Mouse (Mus musculus): Measurements from ENCODE around the gene Gfra1. TPM values are rescaled to one million over a fixed set of nuclear protein-coding genes. Genes with fewer than 3 reads are reported as not detected.

Gene Gfra1
- total and polyA plus RNA-seq, 3 experiments, result not detected

DNA sequence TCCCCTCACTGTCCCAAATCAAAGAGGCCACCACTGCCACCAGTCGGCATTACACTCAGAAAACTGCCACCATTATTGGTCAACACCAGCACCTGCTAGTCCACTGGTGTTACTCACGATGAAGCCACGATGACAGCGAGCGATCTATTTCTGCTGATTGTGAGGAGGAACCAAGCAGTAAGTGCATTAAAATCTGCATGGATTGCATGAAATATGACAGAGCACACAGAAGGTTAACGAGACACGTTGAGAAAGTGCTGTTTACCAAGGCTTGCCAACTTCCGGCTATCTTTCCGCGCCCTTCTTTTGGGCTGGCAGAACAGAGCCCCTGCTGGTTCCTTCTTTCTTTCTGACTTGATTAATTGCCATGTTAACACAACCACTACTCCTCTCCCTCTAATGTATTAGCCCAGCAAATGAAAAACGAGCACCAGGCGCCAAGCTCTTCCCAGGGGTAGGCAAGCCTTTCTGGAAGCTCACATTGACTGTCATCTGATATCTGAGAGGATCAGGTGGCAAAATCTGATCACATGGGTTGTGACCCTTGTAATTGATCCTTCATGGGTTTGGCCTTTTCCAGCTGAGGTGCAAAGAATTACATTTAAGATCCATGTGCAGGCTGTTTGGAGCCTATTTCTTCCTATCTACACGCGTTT is 146.0 kb downstream of the Gfra1 start:
- H3K4me1 ChIP-seq (ENCODE audit: control insufficient read depth in 1 of 2, insufficient read depth in 2 of 2), result no peaks in the 10 kb centered on the region
- no peak overlapping the region for H3K27ac ChIP-seq (ENCODE audit: insufficient read depth, low read depth)
- no peaks in the 10 kb centered on the region for H3K79me2 ChIP-seq (replicated peaks; ENCODE audit: control insufficient read depth, extremely low read depth, insufficient read depth, poor library complexity, severe bottlenecking)
- in situ Hi-C loops (cut with MboI; ENCODE audit: low pct_ligation_motif_present, low pct_unique_long_range_greater_than_20kb, low sequenced_read_pairs) (no loop called here), dilution Hi-C loops (cut with MboI; ENCODE audit: extremely low pct_ligation_motif_present, extremely low pct_unique_long_range_greater_than_20kb, low sequenced_read_pairs) (no loop called here)
- H3K4me2 ChIP-seq (ENCODE audit: insufficient read depth, low read depth, poor library complexity, severe bottlenecking), result no peak overlapping the region
- H3K36me3 ChIP-seq (replicated peaks in 1 of 2; ENCODE audit: control insufficient read depth in 1 of 2, insufficient read depth in 1 of 2, low read length in 1 of 2), result no peaks in the 10 kb centered on the region
- no peak for DNase-seq (ENCODE audit: extremely low read depth)
- TF ChIP-seq JUND (conservative IDR thresholded peaks at IDR 0.05; ENCODE audit: low read depth, low read length) (no peak), CHD2 (IDR thresholded peaks at IDR 0.05; ENCODE audit: low read length) (no peak), RAD21 (IDR thresholded peaks at IDR 0.05; ENCODE audit: low read depth, low read length) (no peak), IRF4 (IDR thresholded peaks at IDR 0.05; ENCODE audit: low read depth, low read length) (no peak)
- H3K9ac ChIP-seq (ENCODE audit: insufficient read depth, low read depth), result no peak overlapping the region
- no peak overlapping the region for H3K4me3 ChIP-seq (replicated peaks in 1 of 3; ENCODE audit: low read depth in 2 of 3, low read length in 2 of 3, poor library complexity in 1 of 3)
- H3K27me3 ChIP-seq (replicated peaks), result no peaks in the 10 kb centered on the region
- H3K9me3 ChIP-seq (replicated peaks; ENCODE audit: low read length), result peaks cover 12% of the 10 kb centered on the region

DNA sequence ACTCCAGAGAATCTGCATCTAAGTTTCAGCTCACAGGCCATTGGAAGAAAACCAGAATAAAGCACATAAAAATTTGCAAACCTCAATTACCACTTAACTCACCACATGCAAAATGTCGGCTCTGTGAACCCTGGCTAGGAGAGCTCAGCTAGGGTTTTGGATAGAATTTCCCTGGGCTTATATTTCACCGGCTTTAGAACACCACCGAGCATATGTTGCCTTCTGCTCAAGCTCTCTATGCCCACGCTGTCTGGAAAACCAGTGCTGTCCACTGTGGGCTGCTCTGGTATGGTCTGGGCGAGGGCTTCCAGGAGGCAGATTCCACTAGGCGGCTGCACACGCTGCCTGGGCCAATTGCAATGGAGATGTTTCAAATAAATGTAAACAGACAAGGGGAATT is 154.6 kb downstream of the Gfra1 start:
- Histone ChIP-seq H3K36me3 (replicated peaks in 1 of 2; ENCODE audit: control insufficient read depth in 1 of 2, insufficient read depth in 1 of 2, low read length in 1 of 2) (no peaks in the 10 kb centered on the region), H3K9ac (ENCODE audit: insufficient read depth, low read depth) (no peak overlapping the region), H3K27ac (ENCODE audit: insufficient read depth, low read depth) (no peak overlapping the region), H3K4me1 (ENCODE audit: control insufficient read depth in 1 of 2, insufficient read depth in 2 of 2) (no peaks in the 10 kb centered on the region), H3K9me3 (replicated peaks; ENCODE audit: low read length) (peaks cover 5% of the 10 kb centered on the region), H3K27me3 (replicated peaks) (peaks cover 2% of the 10 kb centered on the region), H3K4me2 (ENCODE audit: insufficient read depth, low read depth, poor library complexity, severe bottlenecking) (no peak overlapping the region), H3K79me2 (replicated peaks; ENCODE audit: control insufficient read depth, extremely low read depth, insufficient read depth, poor library complexity, severe bottlenecking) (no peaks in the 10 kb centered on the region), H3K4me3 (replicated peaks in 1 of 3; ENCODE audit: low read depth in 2 of 3, low read length in 2 of 3, poor library complexity in 1 of 3) (no peak overlapping the region)
- TF ChIP-seq ZMIZ1 (IDR thresholded peaks at IDR 0.05; ENCODE audit: low read depth, low read length) (no peak), MAFK (IDR thresholded peaks at IDR 0.05; ENCODE audit: insufficient replicate concordance, low read length) (no peak), NELFE (IDR thresholded peaks at IDR 0.05; ENCODE audit: low read depth, low read length) (no peak), KAT2A (IDR thresholded peaks at IDR 0.05; ENCODE audit: insufficient replicate concordance, low read length) (no peak), POLR2A (IDR thresholded peaks at IDR 0.05; ENCODE audit: low read depth, low read length) (no peak), ZNF384 (IDR thresholded peaks at IDR 0.05; ENCODE audit: low read depth, low read length) (no peak), E2F4 (IDR thresholded peaks at IDR 0.05; ENCODE audit: insufficient replicate concordance, low read depth, low read length) (no peak), MXI1 (IDR thresholded peaks at IDR 0.05; ENCODE audit: low read depth, low read length) (no peak), MAX (IDR thresholded peaks at IDR 0.05; ENCODE audit: low read length) (no peak), JUND (conservative IDR thresholded peaks at IDR 0.05; ENCODE audit: low read depth, low read length) (no peak)
- in situ Hi-C loops (cut with MboI; ENCODE audit: low pct_ligation_motif_present, low pct_unique_long_range_greater_than_20kb, low sequenced_read_pairs), result no loop called here
- dilution Hi-C loops (cut with MboI; ENCODE audit: extremely low pct_ligation_motif_present, extremely low pct_unique_long_range_greater_than_20kb, low sequenced_read_pairs), result no loop called here
- DNase-seq (ENCODE audit: extremely low read depth), result peak; percentile 8

DNA sequence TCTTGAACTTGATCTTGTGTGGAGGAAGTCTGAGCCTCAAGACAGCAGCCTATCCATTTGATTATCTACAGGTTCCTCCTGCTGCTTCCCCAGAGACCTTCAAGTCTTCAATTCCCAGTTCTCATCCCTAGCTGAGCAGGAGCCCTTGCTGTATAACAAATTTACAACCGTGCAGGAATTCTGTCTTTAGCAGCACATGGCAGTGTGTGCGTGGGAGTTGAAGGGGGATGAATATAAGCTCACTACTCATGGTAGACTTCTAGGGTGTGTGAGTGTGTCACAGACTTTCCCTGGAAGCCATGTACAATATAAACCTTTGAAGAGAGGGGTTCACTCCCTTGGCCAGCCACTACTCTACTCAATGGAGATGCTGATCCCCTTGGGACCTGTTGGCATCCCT is 157.8 kb downstream of the Gfra1 start:
- Histone ChIP-seq H3K4me1 (ENCODE audit: control insufficient read depth in 1 of 2, insufficient read depth in 2 of 2) (no peaks in the 10 kb centered on the region), H3K4me2 (ENCODE audit: insufficient read depth, low read depth, poor library complexity, severe bottlenecking) (no peak overlapping the region), H3K9me3 (replicated peaks; ENCODE audit: low read length) (peaks cover 2% of the 10 kb centered on the region), H3K9ac (ENCODE audit: insufficient read depth, low read depth) (no peak overlapping the region), H3K27ac (ENCODE audit: insufficient read depth, low read depth) (no peak overlapping the region), H3K79me2 (replicated peaks; ENCODE audit: control insufficient read depth, extremely low read depth, insufficient read depth, poor library complexity, severe bottlenecking) (no peaks in the 10 kb centered on the region), H3K36me3 (replicated peaks in 1 of 2; ENCODE audit: control insufficient read depth in 1 of 2, insufficient read depth in 1 of 2, low read length in 1 of 2) (no peaks in the 10 kb centered on the region), H3K27me3 (replicated peaks) (peaks cover 2% of the 10 kb centered on the region), H3K4me3 (replicated peaks in 1 of 3; ENCODE audit: low read depth in 2 of 3, low read length in 2 of 3, poor library complexity in 1 of 3) (no peak overlapping the region)
- no peak for DNase-seq (ENCODE audit: extremely low read depth)
- in situ Hi-C loops (cut with MboI; ENCODE audit: low pct_ligation_motif_present, low pct_unique_long_range_greater_than_20kb, low sequenced_read_pairs), result no loop called here
- TF ChIP-seq IRF4 (IDR thresholded peaks at IDR 0.05; ENCODE audit: low read depth, low read length), result no peak
- TF ChIP-seq MAFK (IDR thresholded peaks at IDR 0.05; ENCODE audit: insufficient replicate concordance, low read length), result no peak
- no peak for TF ChIP-seq CTCF (conservative IDR thresholded peaks at IDR 0.05 in 1 of 2, IDR thresholded peaks at IDR 0.05 in 1 of 2; ENCODE audit: low read depth in 2 of 2, low read length in 2 of 2)
- no peak for TF ChIP-seq GABPA (IDR thresholded peaks at IDR 0.05; ENCODE audit: insufficient replicate concordance, low read depth, low read length)
- no peak for TF ChIP-seq SIN3A (IDR thresholded peaks at IDR 0.05; ENCODE audit: low read length)
- no peak for TF ChIP-seq ZNF384 (IDR thresholded peaks at IDR 0.05; ENCODE audit: low read depth, low read length)
- no peak for TF ChIP-seq PAX5 (IDR thresholded peaks at IDR 0.05; ENCODE audit: low read length)
- TF ChIP-seq NELFE (IDR thresholded peaks at IDR 0.05; ENCODE audit: low read depth, low read length), result no peak
- TF ChIP-seq ZKSCAN1 (IDR thresholded peaks at IDR 0.05; ENCODE audit: borderline replicate concordance, low read depth, low read length), result no peak
- TF ChIP-seq NRF1 (IDR thresholded peaks at IDR 0.05; ENCODE audit: low read depth, low read length), result no peak
- no peak for TF ChIP-seq UBTF (IDR thresholded peaks at IDR 0.05; ENCODE audit: low read depth, low read length)
- dilution Hi-C loops (cut with MboI; ENCODE audit: extremely low pct_ligation_motif_present, extremely low pct_unique_long_range_greater_than_20kb, low sequenced_read_pairs), result no loop called here
